Mouse (Mus musculus): Measurements from ENCODE around the gene Per3. TPM values are rescaled to one million over a fixed set of nuclear protein-coding genes. Genes with fewer than 3 reads are reported as not detected.

Gene Per3
- polyA plus RNA-seq, 1 experiment from 2014 or later, result 3.7 TPM

DNA sequence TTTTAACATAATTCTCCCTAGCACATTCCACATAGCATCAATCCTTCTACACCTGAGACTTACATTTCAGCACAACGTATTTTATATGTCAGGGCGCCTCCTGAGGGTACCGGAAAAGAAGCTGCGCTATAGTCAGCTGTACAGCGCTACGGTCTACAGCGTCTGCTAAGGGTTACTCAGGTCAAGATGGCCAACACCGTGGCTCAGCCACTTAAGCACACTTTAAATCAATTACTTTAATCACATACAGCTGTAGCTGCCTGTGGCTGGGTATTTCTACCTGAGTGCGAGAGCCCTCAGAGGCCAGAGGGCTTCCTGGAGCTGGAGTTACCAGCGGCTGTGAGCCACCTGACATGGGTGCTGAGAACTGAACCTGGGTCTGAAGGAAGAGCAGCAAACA lies 28.5 kb downstream of the Per3 start:
- Histone ChIP-seq H3K9me3 (no peaks in the 10 kb centered on the region), H3K9ac (no peak overlapping the region), H3K36me3 (peaks cover 41% of the 10 kb centered on the region), H3K27me3 (no peaks in the 10 kb centered on the region), H3K4me1 (replicated peaks) (no peaks in the 10 kb centered on the region), H3K27ac (no peak overlapping the region), H3K4me3 (no peak overlapping the region), H3K4me2 (no peak overlapping the region)
- 89% methylated on average over 10 of the region's 10 CpGs for WGBS
- ATAC-seq (ENCODE audit: low FRiP score), result no peak

- H3K27ac ChIP-seq, result no peak overlapping the region
- no peaks in the 10 kb centered on the region for H3K27me3 ChIP-seq
- no peak overlapping the region for H3K4me2 ChIP-seq
- no peak overlapping the region for H3K9ac ChIP-seq
- H3K36me3 ChIP-seq, result peaks cover 39% of the 10 kb centered on the region
- no peak for ATAC-seq (ENCODE audit: low FRiP score)
- H3K4me1 ChIP-seq (replicated peaks), result no peaks in the 10 kb centered on the region
- 92% methylated on average over 7 of the region's 7 CpGs for WGBS
- H3K4me3 ChIP-seq, result no peak overlapping the region
- H3K9me3 ChIP-seq, result no peaks in the 10 kb centered on the region
Observed at GRCm38 (mm10) chr4:151010316-151010715, 34.1 kb downstream of the Per3 start.

DNA sequence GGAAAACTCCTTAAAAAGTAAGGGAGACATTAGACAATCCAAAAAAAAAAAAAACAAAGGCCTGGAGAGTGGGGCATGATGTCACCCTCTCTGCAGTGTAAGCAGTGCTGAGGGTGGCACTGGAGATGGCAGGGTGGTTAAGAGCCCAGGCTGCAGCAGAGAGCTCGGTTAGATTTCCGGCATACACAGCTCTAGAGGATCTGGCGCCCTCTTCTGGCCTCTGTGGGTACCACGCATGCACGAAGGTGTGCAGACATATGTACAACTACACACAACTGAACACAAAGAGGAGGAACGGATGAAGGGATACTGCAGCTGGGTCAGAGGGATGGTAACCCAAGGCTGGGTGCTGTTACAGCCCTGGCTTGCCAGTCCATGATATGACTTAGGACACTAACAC lies 37.5 kb downstream of the Per3 start:
- Histone ChIP-seq H3K4me2 (no peak overlapping the region), H3K4me3 (no peak overlapping the region), H3K9me3 (no peaks in the 10 kb centered on the region), H3K27ac (no peak overlapping the region), H3K9ac (no peak overlapping the region), H3K27me3 (no peaks in the 10 kb centered on the region), H3K36me3 (peaks cover 30% of the 10 kb centered on the region), H3K4me1 (replicated peaks) (no peaks in the 10 kb centered on the region)
- no peak for ATAC-seq (ENCODE audit: low FRiP score)
- 63% methylated on average over 6 of the region's 6 CpGs for WGBS

DNA sequence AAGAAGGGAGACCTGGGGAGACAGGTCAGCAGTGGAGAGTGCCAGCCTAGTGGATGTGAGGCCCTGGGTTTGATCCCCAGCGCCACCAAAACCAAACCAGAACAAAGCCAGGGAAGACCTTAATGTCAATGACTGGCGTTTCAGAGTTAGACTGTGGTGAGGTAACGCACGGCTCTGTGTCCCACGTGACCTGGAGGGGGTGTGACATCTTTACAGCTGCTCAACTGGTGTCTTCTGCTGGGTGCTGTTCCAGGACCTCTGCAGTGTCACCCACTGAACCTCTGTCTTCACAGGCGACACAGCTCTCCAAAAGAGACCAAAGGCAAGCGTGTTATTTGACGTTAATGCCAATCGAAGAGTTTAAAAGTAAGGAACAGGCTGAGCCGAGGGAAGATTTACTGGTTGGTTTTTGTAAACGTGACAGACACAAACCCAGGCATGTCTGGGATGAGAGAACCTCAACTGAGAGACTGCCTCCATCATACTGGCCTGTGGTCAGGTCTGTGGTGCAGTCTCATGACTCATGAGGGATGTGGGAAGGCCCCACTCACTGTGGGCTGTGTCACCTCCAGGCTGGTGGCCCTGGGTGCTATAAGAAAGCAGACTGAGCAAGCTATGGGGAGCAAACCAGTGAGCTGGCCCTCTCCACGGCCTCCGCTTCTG lies 38.7 kb downstream of the Per3 start:
- Histone ChIP-seq H3K4me2 (no peak overlapping the region), H3K4me3 (no peak overlapping the region)

DNA sequence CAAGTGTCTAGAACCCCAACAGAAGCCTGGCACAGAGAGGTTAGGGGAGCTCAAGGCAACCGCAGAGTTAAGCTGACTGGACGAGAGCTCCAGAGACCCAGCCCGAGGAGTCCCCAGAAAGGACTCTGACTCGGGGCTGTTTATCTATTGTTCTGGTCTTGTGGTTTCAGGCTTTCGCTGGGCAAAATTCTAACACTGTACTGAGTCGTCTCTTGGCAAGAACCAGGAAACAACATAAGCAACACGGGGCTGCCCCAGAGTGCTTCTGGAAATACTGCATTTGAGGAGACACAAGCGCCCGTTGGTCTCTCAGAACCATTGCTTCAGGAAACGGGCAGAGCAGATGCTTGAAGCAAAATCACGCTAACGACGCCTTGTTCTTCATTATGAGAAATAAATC lies 43.1 kb downstream of the Per3 start:
- Histone ChIP-seq H3K9me3 (no peaks in the 10 kb centered on the region), H3K9ac (no peak overlapping the region)
- 83% methylated on average over 13 of the region's 13 CpGs for WGBS

More for the DNA sequence above, 38.7 kb downstream of the Per3 start:
- no peaks in the 10 kb centered on the region for H3K9me3 ChIP-seq
- 93% methylated on average over 13 of the region's 13 CpGs for WGBS
- H3K36me3 ChIP-seq, result peaks cover 27% of the 10 kb centered on the region
- no peak overlapping the region for H3K9ac ChIP-seq
- H3K4me1 ChIP-seq (replicated peaks), result no peaks in the 10 kb centered on the region
- no peak for ATAC-seq (ENCODE audit: low FRiP score)
- H3K27ac ChIP-seq, result no peak overlapping the region
- no peaks in the 10 kb centered on the region for H3K27me3 ChIP-seq

DNA sequence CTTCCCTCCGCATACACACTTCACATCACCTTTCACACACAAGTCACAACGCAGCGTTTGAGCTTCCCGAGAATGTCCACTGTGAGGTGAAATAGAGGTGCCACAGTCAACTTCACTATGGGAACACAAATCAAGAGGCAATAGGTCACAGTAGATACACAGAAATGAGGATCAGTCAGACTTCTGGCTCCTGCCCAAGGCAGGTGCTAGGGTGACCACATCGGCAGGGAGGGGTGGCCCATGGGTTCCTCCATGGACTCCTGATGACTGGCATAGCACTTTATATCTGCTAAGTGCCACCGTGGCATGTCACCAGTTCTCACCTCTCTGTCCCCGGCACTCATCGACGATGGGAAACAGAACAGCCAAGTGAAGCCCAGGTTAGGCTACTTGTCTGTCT lies 45.8 kb downstream of the Per3 start:
- no peak overlapping the region for H3K27ac ChIP-seq
- no peak overlapping the region for H3K4me3 ChIP-seq
- no peaks in the 10 kb centered on the region for H3K36me3 ChIP-seq
- no peaks in the 10 kb centered on the region for H3K9me3 ChIP-seq
- no peak overlapping the region for H3K9ac ChIP-seq
- H3K4me2 ChIP-seq, result no peak overlapping the region
- WGBS, result 96% methylated on average over 9 of the region's 9 CpGs
- no peaks in the 10 kb centered on the region for H3K4me1 ChIP-seq (replicated peaks)
- ATAC-seq (ENCODE audit: low FRiP score), result no peak
- H3K27me3 ChIP-seq, result no peaks in the 10 kb centered on the region

More for the DNA sequence above, 43.1 kb downstream of the Per3 start:
- Histone ChIP-seq H3K4me2 (no peak overlapping the region), H3K4me1 (replicated peaks) (no peaks in the 10 kb centered on the region), H3K27me3 (no peaks in the 10 kb centered on the region), H3K4me3 (no peak overlapping the region), H3K36me3 (peaks cover 12% of the 10 kb centered on the region), H3K27ac (no peak overlapping the region)
- ATAC-seq (ENCODE audit: low FRiP score), result no peak

- H3K4me2 ChIP-seq, result no peak within 1 kb of the TSS
- no peak within 1 kb of the TSS for H3K9ac ChIP-seq
- no peaks in the 10 kb centered on the region for H3K36me3 ChIP-seq
- ATAC-seq (ENCODE audit: low FRiP score), result no peak
- H3K27me3 ChIP-seq, result no peaks in the 10 kb centered on the region
- H3K4me3 ChIP-seq, result no peak within 1 kb of the TSS
- H3K9me3 ChIP-seq, result no peaks in the 10 kb centered on the region
- H3K27ac ChIP-seq, result no peak within 1 kb of the TSS
- no peaks in the 10 kb centered on the region for H3K4me1 ChIP-seq (replicated peaks)
- 91% methylated on average over 7 of the region's 7 CpGs for WGBS
Observed at GRCm38 (mm10) chr4:150996797-150997196, 47.7 kb downstream of the Per3 start, which contains the start of gene Uts2. TSS of gene Uts2 (plus strand) at chr4:150997097.

- WGBS, result 45% methylated on average over 6 of the region's 6 CpGs
- Histone ChIP-seq H3K4me3 (no peak overlapping the region), H3K4me1 (replicated peaks) (no peaks in the 10 kb centered on the region), H3K9ac (no peak overlapping the region), H3K27me3 (no peaks in the 10 kb centered on the region), H3K4me2 (no peak overlapping the region), H3K27ac (no peak overlapping the region), H3K36me3 (no peaks in the 10 kb centered on the region), H3K9me3 (no peaks in the 10 kb centered on the region)
- no peak for ATAC-seq (ENCODE audit: low FRiP score)
Observed at GRCm38 (mm10) chr4:150990148-150990547, 54.3 kb downstream of the Per3 start.

GRCm38 (mm10) chr4:150980153-150980552 lies 64.3 kb downstream of the Per3 start:
- Histone ChIP-seq H3K27me3 (no peaks in the 10 kb centered on the region), H3K27ac (no peak overlapping the region), H3K4me1 (replicated peaks) (no peaks in the 10 kb centered on the region), H3K4me3 (no peak overlapping the region), H3K9ac (no peak overlapping the region), H3K4me2 (no peak overlapping the region), H3K9me3 (no peaks in the 10 kb centered on the region), H3K36me3 (no peaks in the 10 kb centered on the region)
- WGBS, result 93% methylated on average over 5 of the region's 5 CpGs
- no peak for ATAC-seq (ENCODE audit: low FRiP score)

- no peak for ATAC-seq (ENCODE audit: low FRiP score)
- H3K27me3 ChIP-seq, result no peaks in the 10 kb centered on the region
- H3K27ac ChIP-seq, result no peak overlapping the region
- H3K4me2 ChIP-seq, result no peak overlapping the region
- H3K9ac ChIP-seq, result no peak overlapping the region
- H3K36me3 ChIP-seq, result no peaks in the 10 kb centered on the region
- WGBS, result 84% methylated on average over 9 of the region's 9 CpGs
- H3K9me3 ChIP-seq, result no peaks in the 10 kb centered on the region
- H3K4me1 ChIP-seq (replicated peaks), result no peaks in the 10 kb centered on the region
- no peak overlapping the region for H3K4me3 ChIP-seq
Observed at GRCm38 (mm10) chr4:150979455-150979854, 65.0 kb downstream of the Per3 start.

DNA sequence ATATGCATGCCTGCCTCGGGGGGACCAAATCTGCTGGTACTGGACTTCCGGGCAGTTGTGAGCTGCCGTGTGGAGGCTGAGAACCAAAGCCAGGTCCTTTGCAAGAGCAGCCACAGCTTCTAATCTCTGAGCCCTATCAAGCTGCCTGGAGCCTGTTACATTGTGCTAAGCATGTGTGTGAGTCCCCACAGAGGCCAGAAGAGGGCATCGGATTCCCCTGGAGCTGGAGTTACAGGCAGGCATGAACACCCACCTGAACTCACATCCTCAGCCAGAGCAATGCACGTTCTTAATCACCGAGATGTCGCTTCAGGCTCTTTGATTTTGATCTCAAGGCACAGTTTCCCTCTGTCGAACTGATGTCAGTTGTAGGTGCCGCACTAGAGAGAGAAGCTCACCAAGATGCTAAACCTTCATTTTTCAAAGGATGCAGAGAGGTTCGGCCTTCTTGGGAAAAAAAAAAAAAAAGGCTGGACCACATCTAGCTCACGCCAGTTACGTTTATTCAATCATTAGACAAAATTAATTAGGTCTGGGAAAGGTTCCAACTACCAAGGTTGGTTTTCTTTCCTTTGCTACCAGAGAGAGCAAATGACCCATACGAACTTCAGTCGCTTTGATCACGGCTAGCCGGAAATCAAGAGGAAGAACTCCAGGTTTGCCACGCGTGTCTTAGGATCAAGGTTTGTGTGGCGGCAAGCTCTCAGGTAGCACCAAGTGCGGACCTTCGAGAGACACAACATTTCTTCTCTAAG lies 66.1 kb downstream of the Per3 start:
- no peak overlapping the region for H3K9ac ChIP-seq
- 0 out of 2 replicates have a peak, but pooled peaks cover 1% of the 10 kb centered on the region for H3K27me3 ChIP-seq
- H3K9me3 ChIP-seq, result no peaks in the 10 kb centered on the region
- H3K27ac ChIP-seq, result no peak overlapping the region
- no peaks in the 10 kb centered on the region for H3K36me3 ChIP-seq
- no peak overlapping the region for H3K4me2 ChIP-seq
- H3K4me1 ChIP-seq (replicated peaks), result no peaks in the 10 kb centered on the region
- 92% methylated on average over 21 of the region's 21 CpGs for WGBS
- no peak for ATAC-seq (ENCODE audit: low FRiP score)
- no peak overlapping the region for H3K4me3 ChIP-seq

- Histone ChIP-seq H3K4me1 (replicated peaks) (no peaks in the 10 kb centered on the region), H3K27me3 (0 out of 2 replicates have a peak, but pooled peaks cover 2% of the 10 kb centered on the region), H3K9ac (no peak overlapping the region), H3K27ac (no peak overlapping the region), H3K36me3 (no peaks in the 10 kb centered on the region), H3K4me3 (no peak overlapping the region), H3K9me3 (no peaks in the 10 kb centered on the region), H3K4me2 (no peak overlapping the region)
- WGBS, result 46% methylated on average over 1 of the region's 1 CpGs
- no peak for ATAC-seq (ENCODE audit: low FRiP score)
Observed at GRCm38 (mm10) chr4:150975145-150975544, 69.3 kb downstream of the Per3 start.

DNA sequence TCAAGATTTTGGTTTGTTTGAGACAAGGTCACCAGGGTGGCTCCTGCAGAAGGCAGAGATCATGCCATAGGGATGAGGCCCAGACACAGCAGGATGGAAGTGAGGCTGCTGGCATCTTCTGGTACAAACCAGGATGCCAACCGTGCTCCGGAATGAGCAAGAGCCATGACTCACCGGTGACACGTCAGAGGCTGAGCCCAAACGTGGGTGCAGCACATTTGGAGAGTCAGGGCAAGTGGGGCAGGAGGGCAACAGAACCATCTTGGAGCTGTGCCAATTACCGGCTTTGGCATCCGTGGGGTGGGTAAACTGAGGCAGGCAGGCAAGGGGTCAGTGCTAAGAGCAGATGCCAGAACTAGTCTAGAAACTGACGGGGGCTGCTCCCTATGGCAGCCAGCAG lies 71.2 kb downstream of the Per3 start:
- no peak for ATAC-seq (ENCODE audit: low FRiP score)
- Histone ChIP-seq H3K9ac (no peak overlapping the region), H3K4me2 (no peak overlapping the region), H3K4me3 (no peak overlapping the region), H3K4me1 (replicated peaks) (no peaks in the 10 kb centered on the region), H3K27ac (no peak overlapping the region), H3K36me3 (no peaks in the 10 kb centered on the region), H3K9me3 (no peaks in the 10 kb centered on the region), H3K27me3 (0 out of 2 replicates have a peak, but pooled peaks cover 2% of the 10 kb centered on the region)
- WGBS, result 80% methylated on average over 8 of the region's 8 CpGs
